Mouse (Mus musculus): Measurements from ENCODE around the gene Prrt1.
A peak's percentile ranks its signal among the peaks of the same experiment; 100 is the strongest.

Gene Prrt1

DNA sequence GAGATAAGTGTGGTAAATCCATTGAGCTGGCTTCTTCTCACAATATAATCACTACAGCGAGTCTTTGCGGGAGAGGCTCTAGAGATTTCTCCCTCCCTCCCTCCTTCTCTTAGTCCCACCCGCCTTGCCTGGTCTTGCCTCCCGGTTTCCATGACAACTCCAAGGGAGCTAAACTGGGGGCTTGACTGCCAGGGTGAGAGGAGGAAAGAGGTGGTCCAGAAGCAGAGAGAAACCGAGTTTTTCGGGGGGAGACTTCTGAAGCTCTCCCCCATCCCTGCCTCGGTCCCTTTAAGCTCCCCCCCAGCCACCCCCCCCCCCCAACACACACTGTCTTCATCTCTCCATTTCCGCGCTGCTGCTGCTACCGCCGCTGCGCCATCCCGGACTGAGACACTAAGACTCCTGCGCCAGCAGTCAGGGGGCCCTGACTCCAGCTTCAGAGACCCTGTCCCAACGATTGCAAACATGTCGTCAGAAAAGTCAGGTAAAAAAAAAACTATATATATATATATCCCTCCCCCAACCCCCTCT is at the start of gene Prrt1:
Gene Prrt1, plus strand, starts transcription at position 313 of the 531 bp plus-strand sequence.
- peak; percentile 41 for DNase-seq (ENCODE audit: extremely low spot score)

- no peak for DNase-seq (ENCODE audit: extremely low spot score)
These were observed 46.8 kb upstream of the Prrt1 start for GRCm38 (mm10) chr17:34582528-34582927.

DNA sequence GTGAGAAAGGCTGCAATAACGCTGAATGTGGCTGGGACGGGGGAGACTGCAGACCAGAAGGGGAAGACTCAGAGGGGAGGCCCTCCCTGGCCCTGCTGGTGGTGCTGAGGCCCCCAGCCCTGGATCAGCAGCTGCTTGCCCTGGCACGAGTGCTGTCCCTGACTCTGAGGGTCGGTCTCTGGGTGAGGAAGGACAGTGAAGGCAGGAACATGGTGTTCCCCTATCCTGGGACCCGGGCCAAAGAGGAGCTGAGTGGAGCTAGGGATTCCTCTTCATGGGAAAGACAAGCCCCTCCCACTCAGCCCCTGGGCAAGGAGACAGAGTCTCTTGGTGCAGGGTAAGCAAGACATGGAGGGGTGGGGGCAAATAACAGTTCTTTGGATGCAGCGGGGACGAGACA is 45.9 kb upstream of the Prrt1 start:
- no peak for DNase-seq (ENCODE audit: extremely low spot score)

GRCm38 (mm10) chr17:34583819-34584218 is 45.5 kb upstream of the Prrt1 start:
- DNase-seq (ENCODE audit: extremely low spot score): no peak

DNA sequence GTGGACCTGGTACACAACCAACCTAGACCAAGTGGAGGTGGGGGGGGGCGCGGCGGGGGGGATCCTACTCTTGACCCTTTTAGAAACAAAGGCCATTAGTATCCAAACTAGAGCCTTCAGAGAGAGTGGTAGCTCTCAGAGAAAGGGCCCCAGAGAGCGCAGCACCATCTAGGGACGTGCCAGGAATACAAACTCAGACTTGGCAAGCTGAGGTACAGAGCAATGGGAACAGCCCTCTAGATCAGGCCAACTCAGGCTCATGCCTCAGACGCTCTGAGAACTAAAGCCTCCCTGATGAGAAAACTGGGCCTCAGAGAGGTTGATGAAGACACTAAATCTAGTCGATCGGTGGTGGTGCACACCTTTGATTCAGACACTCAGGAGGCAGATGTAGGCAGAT is 44.2 kb upstream of the Prrt1 start:
- no peak for DNase-seq (ENCODE audit: extremely low spot score)

DNA sequence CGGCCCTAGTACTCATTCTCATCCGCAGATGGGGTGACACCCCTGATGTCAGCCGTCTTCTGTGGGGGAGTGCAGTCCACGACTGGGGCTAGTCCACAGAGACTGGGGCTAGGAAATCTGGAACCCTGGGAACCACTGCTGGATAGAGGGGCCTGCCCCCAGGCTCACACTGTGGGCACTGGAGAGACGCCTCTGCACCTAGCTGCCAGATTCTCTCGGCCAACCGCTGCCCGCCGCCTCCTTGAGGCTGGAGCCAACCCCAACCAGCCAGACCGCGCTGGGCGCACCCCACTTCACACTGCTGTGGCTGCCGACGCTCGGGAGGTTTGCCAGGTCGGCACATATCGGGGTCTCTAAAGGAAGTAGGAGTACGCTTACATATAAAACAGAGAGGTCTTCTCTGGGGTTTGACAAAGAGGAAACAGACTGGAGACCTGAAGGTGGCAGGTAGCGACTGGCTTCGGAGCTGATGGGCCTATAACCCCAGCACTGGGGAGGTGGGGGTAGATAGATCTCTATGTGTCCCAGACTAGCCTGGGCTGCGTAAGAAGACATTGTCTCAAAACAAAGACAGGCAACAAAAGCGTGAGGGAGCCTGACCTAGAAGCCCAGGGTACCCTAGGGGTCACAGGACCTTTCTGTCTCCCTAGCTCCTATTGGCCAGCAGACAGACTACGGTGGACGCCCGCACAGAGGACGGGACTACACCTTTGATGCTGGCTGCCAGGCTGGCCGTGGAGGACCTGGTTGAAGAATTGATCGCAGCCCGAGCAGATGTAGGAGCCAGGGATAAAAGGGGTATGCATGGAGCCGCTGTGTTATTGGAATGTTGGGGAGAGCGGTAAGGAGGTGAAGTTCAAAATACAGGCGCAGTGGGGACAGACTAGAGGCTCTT is 43.2 kb upstream of the Prrt1 start:
- no peak for DNase-seq (ENCODE audit: extremely low spot score)

DNA sequence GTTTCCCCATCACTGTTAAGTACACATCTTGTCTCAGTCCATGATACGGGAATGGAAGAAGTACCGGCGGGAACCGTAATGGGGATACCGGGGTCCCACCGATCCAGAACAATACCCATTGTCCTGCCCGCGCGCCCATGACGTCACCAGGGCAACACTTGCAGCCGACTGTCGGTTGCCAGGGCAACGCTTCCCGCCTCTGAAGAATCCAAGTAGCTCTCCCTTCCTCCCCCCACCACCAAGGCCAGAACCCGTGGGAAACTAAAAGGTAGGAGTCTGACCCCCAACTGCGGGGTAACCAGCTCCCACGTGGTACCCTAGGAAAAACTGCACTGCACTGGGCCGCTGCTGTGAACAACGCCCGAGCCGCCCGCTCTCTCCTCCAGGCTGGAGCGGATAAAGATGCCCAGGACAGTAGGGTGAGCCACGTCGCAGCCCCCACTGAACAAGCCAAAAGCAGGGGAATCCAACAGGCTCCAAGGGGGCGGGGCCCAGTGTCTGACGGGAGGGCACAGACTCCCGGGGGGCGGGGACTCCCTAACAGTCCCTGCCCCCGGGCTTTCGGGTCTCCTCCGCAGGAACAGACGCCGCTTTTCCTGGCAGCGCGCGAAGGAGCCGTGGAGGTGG is 42.4 kb upstream of the Prrt1 start:
- DNase-seq (ENCODE audit: extremely low spot score): peak; percentile 97

DNA sequence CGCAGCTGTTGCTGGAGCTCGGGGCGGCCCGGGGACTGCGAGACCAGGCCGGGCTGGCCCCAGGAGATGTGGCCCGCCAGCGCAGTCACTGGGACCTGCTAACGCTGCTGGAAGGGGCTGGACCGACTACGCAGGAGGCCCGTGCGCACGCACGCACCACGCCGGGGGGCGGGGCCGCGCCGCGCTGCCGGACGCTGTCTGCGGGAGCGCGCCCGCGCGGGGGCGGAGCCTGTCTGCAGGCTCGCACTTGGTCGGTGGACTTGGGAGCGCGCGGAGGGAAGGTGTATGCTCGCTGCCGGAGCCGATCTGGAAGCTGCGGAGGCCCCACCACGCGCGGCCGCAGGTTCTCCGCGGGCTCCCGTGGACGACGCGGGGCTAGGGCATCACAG is 41.9 kb upstream of the Prrt1 start:
- peak; percentile 97 for DNase-seq (ENCODE audit: extremely low spot score)

- no peak for DNase-seq (ENCODE audit: extremely low spot score)
These were observed 41.5 kb upstream of the Prrt1 start for GRCm38 (mm10) chr17:34587814-34588213.

- no peak for DNase-seq (ENCODE audit: extremely low spot score)
These were observed 40.6 kb upstream of the Prrt1 start for GRCm38 (mm10) chr17:34588767-34589166.

DNA sequence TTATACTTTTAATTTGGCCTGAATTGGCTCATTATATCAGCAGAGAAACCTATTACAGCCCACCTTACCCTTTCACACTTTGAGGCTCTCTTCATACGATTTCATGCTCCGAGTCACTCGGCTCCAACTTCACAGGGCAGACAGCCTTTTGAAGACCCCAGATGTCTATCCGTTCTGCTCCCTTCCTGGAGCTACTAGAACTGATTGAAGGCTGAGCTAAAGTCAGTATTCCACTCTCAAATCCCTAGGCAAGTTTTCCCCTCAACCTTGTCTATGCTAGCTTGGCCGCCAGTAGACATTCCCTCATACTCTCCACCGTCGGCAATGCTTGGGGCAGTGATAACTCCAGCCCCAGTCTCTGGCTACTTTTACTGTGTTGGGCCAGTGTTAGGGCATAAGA is 40.1 kb upstream of the Prrt1 start:
- no peak for DNase-seq (ENCODE audit: extremely low spot score)

- DNase-seq (ENCODE audit: extremely low spot score): no peak
These were observed 39.6 kb upstream of the Prrt1 start, which contains the start of gene Gpsm3 for GRCm38 (mm10) chr17:34589681-34590101. Gene Gpsm3, plus strand, starts transcription at chr17:34589806.

- DNase-seq (ENCODE audit: extremely low spot score): no peak
These were observed 39.0 kb upstream of the Prrt1 start for GRCm38 (mm10) chr17:34590154-34590987.

DNA sequence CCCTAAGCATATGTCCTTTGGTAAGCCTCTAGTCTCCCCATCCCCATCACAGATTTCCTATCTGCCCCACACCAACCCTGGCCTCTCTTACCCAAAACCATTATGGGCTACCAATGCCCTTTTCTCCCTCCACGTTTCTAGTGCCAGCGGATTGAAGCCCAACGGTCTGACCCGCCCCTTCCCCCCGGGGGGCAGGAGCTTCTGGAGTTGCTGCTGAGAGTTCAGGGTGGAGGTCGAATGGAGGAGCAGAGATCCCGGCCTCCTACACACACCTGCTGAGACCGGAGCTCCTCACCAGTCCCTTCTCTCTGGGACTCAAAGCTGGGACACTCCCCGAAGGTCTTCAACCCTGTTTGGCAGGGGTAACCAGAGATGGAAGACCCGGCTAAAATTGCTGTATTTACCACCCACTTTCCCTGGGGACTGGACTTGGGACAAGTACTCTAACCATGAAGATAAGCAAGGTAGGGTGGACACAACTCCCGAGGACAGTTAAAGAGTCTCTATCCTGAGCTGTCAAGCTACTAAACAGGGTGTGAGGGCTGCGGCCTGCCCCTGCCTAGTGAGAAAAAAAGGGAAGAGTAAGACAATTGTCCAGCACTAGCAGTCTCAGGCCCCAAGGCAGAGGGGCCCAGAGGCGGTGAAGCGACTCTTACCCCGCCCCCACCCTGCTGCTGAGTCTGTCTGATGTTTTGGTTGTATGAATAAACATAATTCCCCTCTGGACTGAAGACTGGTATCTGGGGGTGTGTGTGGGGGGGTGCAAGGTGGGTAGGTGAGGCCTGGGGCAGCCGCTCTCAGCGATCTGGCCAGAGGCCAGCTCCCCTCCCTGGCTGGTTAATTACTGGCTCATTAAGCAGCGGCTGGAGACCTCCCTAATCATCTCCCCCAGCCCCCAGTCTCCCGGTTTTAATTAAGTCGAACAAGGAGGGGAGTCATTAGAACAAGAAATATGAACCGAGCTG is 38.0 kb upstream of the Prrt1 start, which contains the start of gene Pbx2:
Gene Pbx2, plus strand, starts transcription at position 238 of the 965 bp plus-strand sequence.
- no peak for DNase-seq (ENCODE audit: extremely low spot score)

- DNase-seq (ENCODE audit: extremely low spot score): peak; percentile 96
These were observed 37.3 kb upstream of the Prrt1 start for GRCm38 (mm10) chr17:34591994-34592375.

DNA sequence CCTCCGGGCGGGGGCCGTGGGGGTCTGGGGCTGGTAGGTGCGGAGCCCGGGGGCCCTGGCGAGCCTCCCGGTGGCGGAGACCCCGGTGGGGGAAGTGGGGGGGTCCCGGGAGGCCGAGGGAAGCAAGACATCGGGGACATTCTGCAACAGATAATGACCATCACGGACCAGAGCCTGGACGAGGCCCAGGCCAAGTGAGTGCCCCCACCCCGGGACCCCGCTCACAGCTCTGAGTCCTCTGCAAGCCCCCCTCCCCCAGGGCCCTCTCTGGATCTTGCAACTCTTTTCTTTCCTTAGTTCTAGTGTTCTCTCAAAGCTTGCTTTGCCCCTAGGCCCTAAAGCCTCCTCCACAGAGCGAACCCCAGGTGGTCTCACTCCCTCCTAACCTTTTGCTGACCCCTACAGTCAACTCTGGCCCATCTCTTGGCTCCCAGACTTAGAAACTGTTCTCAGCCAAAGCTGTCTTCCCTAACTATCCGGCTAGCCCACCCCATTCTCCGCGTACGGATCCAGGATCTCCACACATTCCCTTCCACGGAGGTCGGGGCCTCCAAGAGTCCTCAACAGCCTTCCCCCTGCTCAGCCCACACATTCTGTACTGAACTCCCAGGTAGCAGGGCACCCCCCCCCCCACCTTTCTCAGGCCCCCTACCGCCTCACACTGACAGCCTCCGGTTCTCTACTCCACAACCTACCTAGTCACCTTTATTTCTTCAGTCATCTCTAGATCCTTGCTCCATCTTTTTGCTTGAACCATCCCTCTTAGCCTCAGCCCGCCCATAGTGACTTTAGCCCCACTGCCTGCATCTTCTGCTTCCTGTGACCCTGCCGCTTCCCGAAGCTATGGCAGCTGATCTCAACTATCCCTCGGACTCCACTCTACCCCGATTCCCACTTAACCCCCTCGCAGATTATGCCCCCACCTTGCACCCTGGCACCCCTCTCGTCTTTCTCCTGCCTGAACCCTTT is 36.5 kb upstream of the Prrt1 start:
- DNase-seq (ENCODE audit: extremely low spot score): peak; percentile 70

GRCm38 (mm10) chr17:34593752-34594525 is 35.4 kb upstream of the Prrt1 start:
- no peak for DNase-seq (ENCODE audit: extremely low spot score)

GRCm38 (mm10) chr17:34596098-34596497 is 33.2 kb upstream of the Prrt1 start:
- no peak for DNase-seq (ENCODE audit: extremely low spot score)

All from embryo, embryonic 9.5 days (tissue).